Mouse (Mus musculus): Measurements from ENCODE around the gene Ppat.

GRCm38 (mm10) chr5:76957954-76958353 is 6.6 kb upstream of the Ppat start:
- TF ChIP-seq POLR2A (IDR thresholded peaks at IDR 0.05; ENCODE audit: low read depth, low read length) = no peak
- TF ChIP-seq JUN (IDR thresholded peaks at IDR 0.05; ENCODE audit: insufficient read depth, low read depth, low read length) = no peak
- TF ChIP-seq IRF4 (IDR thresholded peaks at IDR 0.05; ENCODE audit: low read depth, low read length) = no peak
- no peak for TF ChIP-seq RCOR1 (conservative IDR thresholded peaks at IDR 0.05; ENCODE audit: low read depth, low read length)
- peak in 1 of 2 experiments; percentile 36; a peak in 1 of 4 replicates for TF ChIP-seq CTCF (conservative IDR thresholded peaks at IDR 0.05 in 1 of 2, IDR thresholded peaks at IDR 0.05 in 1 of 2; ENCODE audit: low read depth in 2 of 2, low read length in 2 of 2)
- TF ChIP-seq MAZ (IDR thresholded peaks at IDR 0.05; ENCODE audit: low read depth, low read length) = no peak
